8 mouse cellular contexts compared by ENCODE assay signal in the genomic region with DNA sequence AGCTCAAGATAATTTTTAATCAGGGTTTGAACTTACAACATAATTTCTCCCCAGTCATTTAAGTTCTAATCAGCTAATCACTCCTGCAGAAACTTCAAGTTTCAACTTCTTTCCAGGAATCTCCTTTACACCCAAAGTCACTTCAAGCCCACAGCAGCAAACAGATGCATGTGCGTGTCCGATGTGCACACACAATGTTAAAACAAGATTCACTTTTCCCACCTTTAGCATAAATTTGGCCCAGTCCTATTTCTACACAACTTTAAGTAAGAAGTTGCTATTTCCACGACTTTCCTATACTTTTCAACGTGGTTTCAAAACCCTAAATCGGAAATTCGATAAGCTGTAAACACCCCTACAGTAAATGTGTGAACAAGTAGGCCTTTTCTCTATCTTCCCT. TPM values are rescaled to one million over a fixed set of nuclear protein-coding genes. Genes with fewer than 3 reads are reported as not detected.
DNase-seq lines count a peak whose midpoint lies in the region; ATAC-seq lines count a peak whose summit lies in the region.

No protein-coding gene starts in this region.

- no peak overlapping the region for H3K9ac ChIP-seq in forebrain, embryonic 16.5 days (replicated peaks; ENCODE audit: low read depth, low read length)
- H3K9ac ChIP-seq in liver, embryonic 15.5 days, result peak overlapping the region; percentile 89

- no peaks in the 10 kb centered on the region for H3K9me3 ChIP-seq in erythroblast, embryonic 14.5 days (ENCODE audit: control insufficient read depth, low read length)
- H3K9me3 ChIP-seq in forebrain, embryonic 16.5 days (ENCODE audit: control insufficient read depth, low read length), result no peaks in the 10 kb centered on the region
- H3K9me3 ChIP-seq in liver, embryonic 15.5 days (replicated peaks), result no peaks in the 10 kb centered on the region

- H3K4me1 ChIP-seq in erythroblast, embryonic 14.5 days (ENCODE audit: control insufficient read depth), result peaks cover 28% of the 10 kb centered on the region
- H3K4me1 ChIP-seq in forebrain, embryonic 16.5 days (replicated peaks; ENCODE audit: control insufficient read depth, insufficient read depth, low read length), result peaks cover 16% of the 10 kb centered on the region
- H3K4me1 ChIP-seq in liver, embryonic 15.5 days (replicated peaks), result peaks cover 24% of the 10 kb centered on the region

- H3K4me2 ChIP-seq in forebrain, embryonic 16.5 days (ENCODE audit: low read length), result peak overlapping the region; percentile 45
- peak overlapping the region; percentile 88 for H3K4me2 ChIP-seq in liver, embryonic 15.5 days

- 74% methylated on average over 6 of the region's 6 CpGs for WGBS in forebrain, embryonic 16.5 days
- WGBS in liver, embryonic 15.5 days (ENCODE audit: insufficient replicate concordance), result 49% methylated on average over 6 of the region's 6 CpGs

- peak; percentile 23 for DNase-seq in ES-CJ7 (ENCODE audit: low read depth, low spot score)
- DNase-seq in spleen, adult 12 weeks (ENCODE audit: low spot score), result no peak
- no peak for DNase-seq in adrenal gland, postnatal 4 days (ENCODE audit: low spot score in 2 of 2)
- no peak for DNase-seq in thymus, postnatal 25 days

- H3K27ac ChIP-seq in forebrain, embryonic 16.5 days (ENCODE audit: low read length), result no peak overlapping the region
- H3K27ac ChIP-seq in liver, embryonic 15.5 days (replicated peaks), result peak overlapping the region; percentile 56

- ATAC-seq in erythroblast, adult 5-6 weeks (replicated peaks; ENCODE audit: low FRiP score, poor library complexity, severe bottlenecking), result no peak
- ATAC-seq in forebrain, embryonic 16.5 days, result no peak
- ATAC-seq in liver, embryonic 15.5 days (ENCODE audit: insufficient read depth), result no peak

- H3K36me3 ChIP-seq in erythroblast, embryonic 14.5 days (ENCODE audit: control insufficient read depth), result peaks cover 14% of the 10 kb centered on the region
- H3K36me3 ChIP-seq in forebrain, embryonic 16.5 days (ENCODE audit: control insufficient read depth, insufficient read depth), result no peaks in the 10 kb centered on the region
- no peaks in the 10 kb centered on the region; the same call in 1 of the 2 replicates for H3K36me3 ChIP-seq in liver, embryonic 15.5 days (replicated peaks)

- H3K27me3 ChIP-seq in erythroblast, embryonic 14.5 days (ENCODE audit: control insufficient read depth), result no peaks in the 10 kb centered on the region
- no peaks in the 10 kb centered on the region for H3K27me3 ChIP-seq in forebrain, embryonic 16.5 days (replicated peaks; ENCODE audit: control insufficient read depth, insufficient read depth, low read length)
- H3K27me3 ChIP-seq in liver, embryonic 15.5 days, result no peaks in the 10 kb centered on the region

- H3K4me3 ChIP-seq in erythroblast, embryonic 14.5 days (replicated peaks), result peak overlapping the region; percentile 73
- H3K4me3 ChIP-seq in forebrain, embryonic 16.5 days (replicated peaks; ENCODE audit: low read length), result peak overlapping the region; percentile 63
- H3K4me3 ChIP-seq in liver, embryonic 15.5 days (replicated peaks), result peak overlapping the region; percentile 87

RNA-seq across cellular contexts. Expression of a gene that starts 0.6 kb away (rescaled TPM):
- polyA plus RNA-seq in erythroblast, embryonic 14.5 days (2012), result 0.91 and 0.93 TPM in 2 replicates
- 0.96 and 5.2 TPM in 2 replicates for total RNA-seq in erythroblast, adult 5-6 weeks (2015; ENCODE audit: low replicate concordance)
- total RNA-seq in erythroblast, adult 5-6 weeks (2017; ENCODE audit: low replicate concordance), result 1.9 and 2.1 TPM in 2 replicates
- 32.6 and 40.8 TPM in 2 replicates for polyA plus RNA-seq in forebrain, embryonic 16.5 days (2015; fragmentation: Nextera tagmentation; extraction: Ambion mirVana)
- 6.9 and 7.7 TPM in 2 replicates for polyA plus RNA-seq in liver, embryonic 15.5 days (2015; fragmentation: Nextera tagmentation; extraction: Ambion mirVana)
- total RNA-seq in adrenal gland, postnatal 4 days (2021), result 1 to 10 TPM; 6.7 to 7.5 TPM

RNA-seq across cellular contexts. Expression of a gene that starts 29.3 kb away (rescaled TPM):
- 1.4 and 1.6 TPM in 2 replicates for polyA plus RNA-seq in erythroblast, embryonic 14.5 days (2012)
- total RNA-seq in erythroblast, adult 5-6 weeks (2015; ENCODE audit: low replicate concordance), result 1.3 and 2.7 TPM in 2 replicates
- 2.1 and 3.0 TPM in 2 replicates for total RNA-seq in erythroblast, adult 5-6 weeks (2017; ENCODE audit: low replicate concordance)
- polyA plus RNA-seq in forebrain, embryonic 16.5 days (2015; fragmentation: Nextera tagmentation; extraction: Ambion mirVana), result 17.7 and 18.8 TPM in 2 replicates
- polyA plus RNA-seq in liver, embryonic 15.5 days (2015; fragmentation: Nextera tagmentation; extraction: Ambion mirVana), result 6.8 and 7.9 TPM in 2 replicates
- total RNA-seq in adrenal gland, postnatal 4 days (2021), result 10 to 100 TPM; 17.5 to 18.0 TPM

RNA-seq across cellular contexts. Expression of a gene that starts 30.1 kb away (rescaled TPM):
- 0.10 and 0.12 TPM in 2 replicates for polyA plus RNA-seq in erythroblast, embryonic 14.5 days (2012)
- 4.6 and 10.7 TPM in 2 replicates for total RNA-seq in erythroblast, adult 5-6 weeks (2015; ENCODE audit: low replicate concordance)
- 3.5 and 14.7 TPM in 2 replicates for total RNA-seq in erythroblast, adult 5-6 weeks (2017; ENCODE audit: low replicate concordance)
- polyA plus RNA-seq in forebrain, embryonic 16.5 days (2015; fragmentation: Nextera tagmentation; extraction: Ambion mirVana), result 24.3 and 25.4 TPM in 2 replicates
- polyA plus RNA-seq in liver, embryonic 15.5 days (2015; fragmentation: Nextera tagmentation; extraction: Ambion mirVana), result 10.5 and 11.7 TPM in 2 replicates
- total RNA-seq in adrenal gland, postnatal 4 days (2021), result 10 to 100 TPM; 19.6 to 25.5 TPM

Comparison
In these comparisons a context has a peak if more than half of its experiments do, and no peak if none do; other contexts are left out.
1. RNA of a gene that starts 30.1 kb away (polyA plus RNA-seq): 24.3 to 25.4 TPM in forebrain, embryonic 16.5 days and 10.5 to 11.7 TPM in liver, embryonic 15.5 days; 0.10 to 0.12 TPM in erythroblast, embryonic 14.5 days; every median in the first group is over 10 times any median in the second.
2. Peak in every context shown above with its lines, with median percentiles within 50 percentile points of each other: H3K4me3 ChIP-seq.